Comparison of ENCODE assay signal across 8 mouse cellular contexts in the genomic region with DNA sequence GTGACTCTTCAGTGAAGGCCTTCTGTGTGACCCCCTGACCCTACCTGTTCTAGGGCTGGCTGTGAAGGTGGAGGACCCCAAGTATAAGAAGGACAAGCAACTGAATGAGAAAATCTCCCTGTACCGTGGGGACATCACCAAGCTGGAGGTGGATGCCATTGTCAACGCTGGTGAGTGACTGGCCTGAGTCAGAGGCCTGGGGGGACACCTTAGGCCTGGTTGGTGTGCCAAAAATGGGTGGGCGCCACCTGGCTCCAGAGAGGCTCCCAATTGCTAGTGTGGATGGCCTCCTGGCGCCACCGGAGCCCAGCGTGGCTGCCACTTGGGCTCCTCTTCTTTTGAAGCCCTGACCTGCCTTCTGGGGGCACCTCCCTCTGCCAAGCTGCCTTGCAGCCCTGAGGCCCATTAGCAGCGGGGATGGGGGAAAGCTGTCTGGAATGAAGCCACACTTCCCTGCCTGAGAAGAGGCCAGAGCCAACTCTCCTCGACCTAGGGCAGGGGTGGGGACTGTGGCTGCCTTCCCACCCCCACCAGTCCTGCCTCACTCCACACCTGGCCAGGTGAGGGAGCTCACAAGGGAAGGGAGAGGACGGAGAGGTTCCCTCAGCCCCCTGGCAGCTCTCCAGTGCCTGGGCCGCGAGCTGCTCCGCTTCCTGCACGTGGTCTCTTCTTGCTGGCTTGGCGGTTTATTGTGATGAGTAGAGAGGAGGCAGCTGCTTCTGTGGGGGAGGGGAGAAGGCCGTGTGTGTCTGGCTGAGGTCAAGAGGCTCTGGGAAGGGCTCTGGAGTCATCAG. TPM values are rescaled to one million over a fixed set of nuclear protein-coding genes. Genes with fewer than 3 reads are reported as not detected.
DNase-seq lines count a peak whose midpoint lies in the region; ATAC-seq lines count a peak whose summit lies in the region.

No protein-coding gene starts in this region.

- no peak overlapping the region for H3K27ac ChIP-seq in embryonic facial prominence, embryonic 11.5 days (replicated peaks; ENCODE audit: low read depth, low read length)
- 0 out of 2 replicates have a peak overlapping the region, but pooled peaks have one; percentile 13 for H3K27ac ChIP-seq in hindbrain, embryonic 11.5 days (ENCODE audit: low read depth, low read length)
- no peak overlapping the region for H3K27ac ChIP-seq in limb, embryonic 11.5 days (replicated peaks; ENCODE audit: low read depth, low read length)
- H3K27ac ChIP-seq in neural tube, embryonic 13.5 days (replicated peaks), result 0 out of 2 replicates have a peak overlapping the region, but pooled peaks have one; percentile 38

- WGBS in embryonic facial prominence, embryonic 11.5 days, result 40% methylated on average over 15 of the region's 15 CpGs
- 41% methylated on average over 15 of the region's 15 CpGs for WGBS in hindbrain, embryonic 11.5 days
- WGBS in limb, embryonic 11.5 days, result 35% methylated on average over 15 of the region's 15 CpGs
- WGBS in neural tube, embryonic 13.5 days, result 24% methylated on average over 15 of the region's 15 CpGs

- no peaks in the 10 kb centered on the region for H3K9me3 ChIP-seq in embryonic facial prominence, embryonic 11.5 days (replicated peaks; ENCODE audit: control insufficient read depth, low read length)
- H3K9me3 ChIP-seq in hindbrain, embryonic 11.5 days (ENCODE audit: control insufficient read depth, low read length), result no peaks in the 10 kb centered on the region
- no peaks in the 10 kb centered on the region for H3K9me3 ChIP-seq in limb, embryonic 11.5 days (ENCODE audit: control insufficient read depth, low read length)
- no peaks in the 10 kb centered on the region for H3K9me3 ChIP-seq in neural tube, embryonic 13.5 days

- no peaks in the 10 kb centered on the region for H3K36me3 ChIP-seq in embryonic facial prominence, embryonic 11.5 days (replicated peaks; ENCODE audit: control insufficient read depth, insufficient read depth, low read depth, low read length)
- no peaks in the 10 kb centered on the region; the same call in 1 of the 2 replicates for H3K36me3 ChIP-seq in hindbrain, embryonic 11.5 days (ENCODE audit: control insufficient read depth, insufficient read depth, low read length)
- H3K36me3 ChIP-seq in limb, embryonic 11.5 days (ENCODE audit: control insufficient read depth, insufficient read depth, low read length), result no peaks in the 10 kb centered on the region
- no peaks in the 10 kb centered on the region for H3K36me3 ChIP-seq in neural tube, embryonic 13.5 days

- ATAC-seq in embryonic facial prominence, embryonic 11.5 days (replicated peaks; ENCODE audit: insufficient number of reproducible peaks, low FRiP score, low TSS enrichment, low read depth), result no peak
- ATAC-seq in hindbrain, embryonic 11.5 days (ENCODE audit: low FRiP score), result no peak
- ATAC-seq in limb, embryonic 11.5 days (ENCODE audit: insufficient number of reproducible peaks, low FRiP score, low TSS enrichment, low read depth), result no peak
- no peak for ATAC-seq in neural tube, embryonic 13.5 days (ENCODE audit: low read depth)
- ATAC-seq in megakaryocyte-erythroid progenitor cell, adult 5-6 weeks (replicated peaks; ENCODE audit: low FRiP score, low TSS enrichment, poor library complexity, severe bottlenecking), result no peak

- no peak overlapping the region; the same call in 1 of the 2 replicates for H3K4me2 ChIP-seq in embryonic facial prominence, embryonic 11.5 days (ENCODE audit: low read depth, low read length)
- no peak overlapping the region; the same call in 1 of the 2 replicates for H3K4me2 ChIP-seq in hindbrain, embryonic 11.5 days (replicated peaks; ENCODE audit: low read depth, low read length)
- H3K4me2 ChIP-seq in limb, embryonic 11.5 days (ENCODE audit: low read depth, severe bottlenecking), result no peak overlapping the region
- peak overlapping the region; percentile 28 for H3K4me2 ChIP-seq in neural tube, embryonic 13.5 days

- H3K4me3 ChIP-seq in embryonic facial prominence, embryonic 11.5 days (ENCODE audit: low read depth, low read length), result no peak overlapping the region
- H3K4me3 ChIP-seq in hindbrain, embryonic 11.5 days (ENCODE audit: low read depth, low read length), result no peak overlapping the region
- H3K4me3 ChIP-seq in limb, embryonic 11.5 days (ENCODE audit: low read depth, low read length), result no peak overlapping the region
- H3K4me3 ChIP-seq in neural tube, embryonic 13.5 days, result no peak overlapping the region

- peaks cover 18% of the 10 kb centered on the region for H3K4me1 ChIP-seq in embryonic facial prominence, embryonic 11.5 days (ENCODE audit: control insufficient read depth, insufficient read depth, low read length)
- peaks cover 44% of the 10 kb centered on the region for H3K4me1 ChIP-seq in hindbrain, embryonic 11.5 days (replicated peaks; ENCODE audit: control insufficient read depth, insufficient read depth, low read length)
- peaks cover 45% of the 10 kb centered on the region for H3K4me1 ChIP-seq in limb, embryonic 11.5 days (ENCODE audit: control insufficient read depth, insufficient read depth, low read length)
- peaks cover 66% of the 10 kb centered on the region for H3K4me1 ChIP-seq in neural tube, embryonic 13.5 days (replicated peaks)

- H3K27me3 ChIP-seq in embryonic facial prominence, embryonic 11.5 days (ENCODE audit: control insufficient read depth, insufficient read depth, low read length), result peaks cover 2% of the 10 kb centered on the region; the same call in 1 of the 2 replicates
- H3K27me3 ChIP-seq in hindbrain, embryonic 11.5 days (ENCODE audit: control insufficient read depth, insufficient read depth, low read length), result peaks cover 2% of the 10 kb centered on the region; the same call in 1 of the 2 replicates
- H3K27me3 ChIP-seq in limb, embryonic 11.5 days (ENCODE audit: control insufficient read depth, insufficient read depth, low read length), result peaks cover 11% of the 10 kb centered on the region
- peaks cover 36% of the 10 kb centered on the region for H3K27me3 ChIP-seq in neural tube, embryonic 13.5 days

- DNase-seq in right cerebral cortex, postnatal 14 days, result peak; percentile 58
- DNase-seq in right cerebral cortex, postnatal 25 days, result no peak
- DNase-seq in embryonic facial prominence, embryonic 11.5 days (ENCODE audit: low spot score), result peak; percentile 33
- DNase-seq in hindbrain, embryonic 11.5 days (ENCODE audit: low spot score), result peak; percentile 70
- DNase-seq in limb, embryonic 11.5 days (ENCODE audit: low spot score), result no peak
- no peak for DNase-seq in urinary bladder, adult 2 months (ENCODE audit: low spot score)

- H3K9ac ChIP-seq in embryonic facial prominence, embryonic 11.5 days (replicated peaks; ENCODE audit: low read length), result peak overlapping the region; percentile 44
- H3K9ac ChIP-seq in hindbrain, embryonic 11.5 days (ENCODE audit: low read depth, low read length), result peak overlapping the region; percentile 25
- H3K9ac ChIP-seq in limb, embryonic 11.5 days (ENCODE audit: low read length), result peak overlapping the region; percentile 34
- H3K9ac ChIP-seq in neural tube, embryonic 13.5 days, result peak overlapping the region; percentile 52

RNA-seq across cellular contexts. Expression of a gene that starts 9.6 kb away (rescaled TPM):
- 5.0 and 6.9 TPM in 2 replicates for polyA plus RNA-seq in embryonic facial prominence, embryonic 11.5 days (2014; fragmentation: Nextera tagmentation; extraction: Ambion mirVana)
- 2.8 and 3.1 TPM in 2 replicates for polyA plus RNA-seq in hindbrain, embryonic 11.5 days (2014; fragmentation: Nextera tagmentation; extraction: Ambion mirVana)
- 4.1 and 5.8 TPM in 2 replicates for polyA plus RNA-seq in limb, embryonic 11.5 days (2014; fragmentation: Nextera tagmentation; extraction: Ambion mirVana)
- 4.4 and 5.2 TPM in 2 replicates for polyA plus RNA-seq in neural tube, embryonic 13.5 days (2015; fragmentation: Nextera tagmentation; extraction: Ambion mirVana)
- polyA plus RNA-seq in urinary bladder, adult 2 months (2012; rRNA removed), result 23.7 and 26.2 TPM in 2 replicates
- total RNA-seq in megakaryocyte-erythroid progenitor cell, adult 5-6 weeks (2014; fragmentation: Nextera tagmentation), result 19.1 and 25.9 TPM in 2 replicates
- total RNA-seq in megakaryocyte-erythroid progenitor cell, adult 5-6 weeks (2017), result 6.1 and 10.3 TPM in 2 replicates

RNA-seq across cellular contexts. Expression of a gene that starts 26.5 kb away (rescaled TPM):
- 400 and 412 TPM in 2 replicates for polyA plus RNA-seq in embryonic facial prominence, embryonic 11.5 days (2014; fragmentation: Nextera tagmentation; extraction: Ambion mirVana)
- 376 and 390 TPM in 2 replicates for polyA plus RNA-seq in hindbrain, embryonic 11.5 days (2014; fragmentation: Nextera tagmentation; extraction: Ambion mirVana)
- polyA plus RNA-seq in limb, embryonic 11.5 days (2014; fragmentation: Nextera tagmentation; extraction: Ambion mirVana), result 448 and 453 TPM in 2 replicates
- polyA plus RNA-seq in neural tube, embryonic 13.5 days (2015; fragmentation: Nextera tagmentation; extraction: Ambion mirVana), result 244 and 248 TPM in 2 replicates
- 82.9 and 85.9 TPM in 2 replicates for polyA plus RNA-seq in urinary bladder, adult 2 months (2012; rRNA removed)
- total RNA-seq in megakaryocyte-erythroid progenitor cell, adult 5-6 weeks (2014; fragmentation: Nextera tagmentation), result 183 and 212 TPM in 2 replicates
- total RNA-seq in megakaryocyte-erythroid progenitor cell, adult 5-6 weeks (2017), result 309 and 310 TPM in 2 replicates

RNA-seq across cellular contexts. Expression of a gene that starts 39.3 kb away (rescaled TPM):
- 3.0 and 4.4 TPM in 2 replicates for polyA plus RNA-seq in embryonic facial prominence, embryonic 11.5 days (2014; fragmentation: Nextera tagmentation; extraction: Ambion mirVana)
- 4.6 and 5.6 TPM in 2 replicates for polyA plus RNA-seq in hindbrain, embryonic 11.5 days (2014; fragmentation: Nextera tagmentation; extraction: Ambion mirVana)
- polyA plus RNA-seq in limb, embryonic 11.5 days (2014; fragmentation: Nextera tagmentation; extraction: Ambion mirVana), result 3.0 and 3.9 TPM in 2 replicates
- 9.6 and 10.9 TPM in 2 replicates for polyA plus RNA-seq in neural tube, embryonic 13.5 days (2015; fragmentation: Nextera tagmentation; extraction: Ambion mirVana)
- 0.37 and 0.66 TPM in 2 replicates for polyA plus RNA-seq in urinary bladder, adult 2 months (2012; rRNA removed)
- total RNA-seq in megakaryocyte-erythroid progenitor cell, adult 5-6 weeks (2014; fragmentation: Nextera tagmentation), result not detected in 2 replicates
- not detected in 2 replicates for total RNA-seq in megakaryocyte-erythroid progenitor cell, adult 5-6 weeks (2017)

RNA-seq across cellular contexts. Expression of a gene that starts 47.0 kb away (rescaled TPM):
- 6.3 and 6.6 TPM in 2 replicates for polyA plus RNA-seq in embryonic facial prominence, embryonic 11.5 days (2014; fragmentation: Nextera tagmentation; extraction: Ambion mirVana)
- polyA plus RNA-seq in hindbrain, embryonic 11.5 days (2014; fragmentation: Nextera tagmentation; extraction: Ambion mirVana), result 7.3 and 7.6 TPM in 2 replicates
- 7.1 and 7.3 TPM in 2 replicates for polyA plus RNA-seq in limb, embryonic 11.5 days (2014; fragmentation: Nextera tagmentation; extraction: Ambion mirVana)
- 4.4 and 4.9 TPM in 2 replicates for polyA plus RNA-seq in neural tube, embryonic 13.5 days (2015; fragmentation: Nextera tagmentation; extraction: Ambion mirVana)
- polyA plus RNA-seq in urinary bladder, adult 2 months (2012; rRNA removed), result 13.9 and 15.7 TPM in 2 replicates
- 151 and 153 TPM in 2 replicates for total RNA-seq in megakaryocyte-erythroid progenitor cell, adult 5-6 weeks (2014; fragmentation: Nextera tagmentation)
- 220 and 247 TPM in 2 replicates for total RNA-seq in megakaryocyte-erythroid progenitor cell, adult 5-6 weeks (2017)

Comparison
In these comparisons a context has a peak if more than half of its experiments do, and no peak if none do; other contexts are left out.
1. DNase-seq: peak in right cerebral cortex, postnatal 14 days (single experiment), embryonic facial prominence, embryonic 11.5 days (single experiment) and hindbrain, embryonic 11.5 days (single experiment); none in right cerebral cortex, postnatal 25 days (single experiment), limb, embryonic 11.5 days (single experiment) and urinary bladder, adult 2 months (single experiment).
2. H3K27ac ChIP-seq: peak in hindbrain, embryonic 11.5 days (single experiment) and neural tube, embryonic 13.5 days (single experiment); none in embryonic facial prominence, embryonic 11.5 days (single experiment) and limb, embryonic 11.5 days (single experiment).
3. Peak in every context shown above with its lines, with median percentiles within 50 percentile points of each other: H3K9ac ChIP-seq.